Mouse (Mus musculus): Measurements from ENCODE around the gene Mitf. TPM values are rescaled to one million over a fixed set of nuclear protein-coding genes. Genes with fewer than 3 reads are reported as not detected.

Gene Mitf
- polyA plus RNA-seq, 1 experiment from 2014 or later: 21.7 TPM

DNA sequence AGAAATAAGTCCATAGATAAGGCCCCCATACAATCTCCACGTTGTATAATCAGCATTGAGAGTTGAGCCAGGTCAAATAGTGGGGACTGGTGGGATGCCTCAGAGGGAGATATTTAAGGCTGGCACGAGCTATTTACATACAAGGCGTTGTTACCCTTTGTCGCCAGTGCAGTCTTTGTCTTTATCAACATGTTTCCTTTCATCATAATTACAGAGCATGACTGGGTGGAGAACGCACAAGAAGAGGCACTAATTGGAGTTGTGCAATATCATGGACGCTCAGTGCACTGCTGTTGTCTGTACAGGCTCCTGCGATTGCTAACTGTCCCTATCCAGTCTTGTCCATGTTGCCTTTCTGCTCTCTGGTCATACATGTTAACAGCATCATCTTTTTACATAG is 15.0 kb downstream of the Mitf start:
- Histone ChIP-seq H3K9me3 (replicated peaks) (no peaks in the 10 kb centered on the region), H3K9ac (no peak overlapping the region), H3K36me3 (no peaks in the 10 kb centered on the region), H3K4me1 (replicated peaks) (peaks cover 1% of the 10 kb centered on the region; the same call in 1 of the 2 replicates), H3K27ac (no peak overlapping the region), H3K27me3 (no peaks in the 10 kb centered on the region), H3K4me2 (no peak overlapping the region), H3K4me3 (no peak overlapping the region)
- 78% methylated on average over 7 of the region's 7 CpGs for WGBS
- no peak for ATAC-seq (replicated peaks; ENCODE audit: insufficient number of reproducible peaks, insufficient read depth, low FRiP score, low read depth)

DNA sequence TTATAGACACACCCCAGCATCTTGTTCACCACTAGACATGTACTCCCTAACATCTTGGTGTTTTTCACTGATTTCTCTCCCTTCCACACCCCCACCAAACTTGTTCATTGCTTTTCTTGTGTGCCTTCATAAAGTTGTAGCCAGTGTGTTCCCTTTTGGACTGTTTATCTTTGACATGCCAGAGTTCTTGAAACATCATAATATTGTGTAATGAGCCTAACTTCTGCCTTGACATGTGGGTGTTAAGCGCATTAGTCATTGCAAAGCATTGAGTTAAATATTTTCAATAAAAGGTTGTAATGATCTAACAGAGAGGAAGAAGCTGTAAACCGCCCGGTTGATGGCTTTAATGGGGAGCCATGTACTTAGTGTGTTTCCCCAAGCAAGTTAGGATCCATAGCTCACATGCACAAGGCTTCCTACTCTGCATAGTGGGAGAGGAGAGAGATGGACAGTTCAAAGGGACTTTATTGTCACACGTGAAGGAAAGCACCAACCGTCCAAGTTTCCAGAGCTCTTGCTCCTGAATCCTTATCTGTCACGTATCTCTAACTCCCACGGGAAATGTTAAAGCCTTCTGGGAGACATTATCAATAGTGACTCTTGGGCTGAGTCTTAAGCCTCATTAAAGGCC is 19.9 kb downstream of the Mitf start:
- no peak for ATAC-seq (replicated peaks; ENCODE audit: insufficient number of reproducible peaks, insufficient read depth, low FRiP score, low read depth)
- H3K27me3 ChIP-seq: no peaks in the 10 kb centered on the region
- no peak overlapping the region for H3K27ac ChIP-seq
- H3K4me1 ChIP-seq (replicated peaks): peaks cover 14% of the 10 kb centered on the region
- no peaks in the 10 kb centered on the region for H3K36me3 ChIP-seq
- WGBS: 73% methylated on average over 7 of the region's 7 CpGs
- H3K4me2 ChIP-seq: no peak overlapping the region
- H3K4me3 ChIP-seq: no peak overlapping the region
- no peaks in the 10 kb centered on the region for H3K9me3 ChIP-seq (replicated peaks)
- no peak overlapping the region for H3K9ac ChIP-seq

DNA sequence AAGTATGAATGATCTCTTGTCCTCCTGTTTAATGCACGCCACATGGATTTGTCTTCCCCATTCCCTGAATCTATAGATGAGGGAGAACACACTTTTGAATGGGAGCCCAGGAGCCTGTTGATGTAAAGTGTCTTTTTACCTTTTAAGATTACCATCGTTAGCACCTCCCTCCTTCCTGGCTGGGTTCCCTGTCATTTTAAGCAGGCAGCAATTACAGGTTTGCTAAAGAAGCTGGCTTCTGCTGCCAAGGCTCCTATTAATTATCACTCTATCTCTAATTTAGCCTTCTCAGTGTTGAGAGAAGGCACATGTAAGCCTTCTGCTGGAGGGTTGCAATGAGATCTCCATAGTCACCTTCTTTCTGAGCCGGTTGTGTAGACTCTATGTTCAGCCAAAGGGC is 21.2 kb downstream of the Mitf start:
- Histone ChIP-seq H3K27ac (no peak overlapping the region; the same call in 1 of the 2 replicates), H3K27me3 (no peaks in the 10 kb centered on the region), H3K9ac (no peak overlapping the region), H3K36me3 (no peaks in the 10 kb centered on the region), H3K4me3 (no peak overlapping the region), H3K9me3 (replicated peaks) (no peaks in the 10 kb centered on the region), H3K4me2 (no peak overlapping the region), H3K4me1 (replicated peaks) (peaks cover 14% of the 10 kb centered on the region)
- ATAC-seq (replicated peaks; ENCODE audit: insufficient number of reproducible peaks, insufficient read depth, low FRiP score, low read depth): no peak
- 70% methylated on average over 3 of the region's 3 CpGs for WGBS

DNA sequence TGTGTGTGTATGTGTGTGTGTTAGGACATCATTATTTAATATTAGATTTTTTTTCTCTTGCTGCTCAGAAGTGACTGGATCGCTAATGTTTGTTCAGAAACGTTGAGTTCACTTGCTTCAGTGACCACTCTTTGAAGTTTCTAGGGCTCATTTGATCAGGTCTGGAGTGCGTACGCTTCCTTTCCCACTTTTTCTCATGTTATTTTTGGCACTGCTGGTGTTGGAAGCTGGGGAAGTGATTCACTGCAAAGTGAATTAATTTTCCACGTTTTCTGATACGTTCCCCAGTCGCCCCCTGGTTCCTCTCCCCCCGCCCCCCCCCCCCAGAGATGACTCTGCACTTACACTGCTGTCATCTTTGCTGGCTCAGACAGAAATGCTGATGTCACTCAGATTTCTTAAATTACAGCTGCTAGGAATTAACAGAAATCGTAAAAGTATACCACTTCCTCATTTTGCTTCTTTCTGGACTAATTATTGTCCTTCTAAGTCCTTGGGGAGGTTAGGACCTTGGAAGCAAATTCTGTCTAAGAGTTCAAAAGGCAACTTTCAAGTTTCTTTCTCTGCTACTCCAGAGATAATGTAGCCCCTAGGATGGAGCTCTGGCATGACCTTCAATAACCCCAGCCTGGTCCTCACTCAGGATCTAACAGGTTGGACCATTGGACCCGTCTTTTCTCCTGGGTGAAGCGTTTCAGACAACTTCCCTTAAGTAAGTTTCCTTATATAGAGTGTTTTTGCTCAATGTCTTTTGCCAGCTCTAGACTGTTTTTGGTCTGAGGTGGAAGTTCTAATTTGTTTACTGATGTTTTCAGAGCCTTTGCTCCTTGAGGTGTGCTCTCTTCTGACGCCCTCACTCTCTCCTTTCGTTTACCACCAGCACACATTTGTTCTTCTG is 22.2 kb downstream of the Mitf start:
- ATAC-seq (replicated peaks; ENCODE audit: insufficient number of reproducible peaks, insufficient read depth, low FRiP score, low read depth): no peak

DNA sequence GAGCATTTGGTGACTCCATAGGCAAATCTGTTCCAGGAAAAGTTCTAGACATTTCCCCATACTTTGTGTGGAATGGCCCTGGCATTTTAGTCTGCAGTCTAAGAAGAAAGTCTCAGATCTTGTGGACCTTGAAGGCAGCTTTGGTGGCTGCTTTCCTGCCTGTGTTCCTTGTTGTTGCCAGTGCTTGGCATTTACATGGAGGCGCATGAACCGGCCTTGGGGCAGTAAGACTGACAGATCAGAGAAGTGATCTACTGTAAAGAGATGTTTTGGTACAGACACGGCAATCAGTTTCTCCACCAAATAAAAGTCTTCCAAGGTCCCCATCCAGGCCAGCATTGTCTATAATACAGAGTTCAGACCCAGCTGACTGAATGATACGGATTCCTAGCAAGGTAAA is 25.6 kb downstream of the Mitf start:
- Histone ChIP-seq H3K36me3 (no peaks in the 10 kb centered on the region), H3K4me2 (no peak overlapping the region), H3K27me3 (no peaks in the 10 kb centered on the region), H3K9ac (no peak overlapping the region), H3K4me1 (replicated peaks) (peaks cover 25% of the 10 kb centered on the region), H3K4me3 (no peak overlapping the region), H3K27ac (no peak overlapping the region), H3K9me3 (replicated peaks) (no peaks in the 10 kb centered on the region)
- 93% methylated on average over 4 of the region's 4 CpGs for WGBS
- no peak for ATAC-seq (replicated peaks; ENCODE audit: insufficient number of reproducible peaks, insufficient read depth, low FRiP score, low read depth)

More for the DNA sequence above, 22.2 kb downstream of the Mitf start:
- H3K4me1 ChIP-seq (replicated peaks): peaks cover 14% of the 10 kb centered on the region
- no peaks in the 10 kb centered on the region for H3K36me3 ChIP-seq
- H3K9me3 ChIP-seq (replicated peaks): no peaks in the 10 kb centered on the region
- H3K27ac ChIP-seq: no peak overlapping the region
- 46% methylated on average over 12 of the region's 13 CpGs for WGBS
- H3K4me2 ChIP-seq: no peak overlapping the region
- H3K4me3 ChIP-seq: no peak overlapping the region
- no peaks in the 10 kb centered on the region for H3K27me3 ChIP-seq
- no peak overlapping the region for H3K9ac ChIP-seq

DNA sequence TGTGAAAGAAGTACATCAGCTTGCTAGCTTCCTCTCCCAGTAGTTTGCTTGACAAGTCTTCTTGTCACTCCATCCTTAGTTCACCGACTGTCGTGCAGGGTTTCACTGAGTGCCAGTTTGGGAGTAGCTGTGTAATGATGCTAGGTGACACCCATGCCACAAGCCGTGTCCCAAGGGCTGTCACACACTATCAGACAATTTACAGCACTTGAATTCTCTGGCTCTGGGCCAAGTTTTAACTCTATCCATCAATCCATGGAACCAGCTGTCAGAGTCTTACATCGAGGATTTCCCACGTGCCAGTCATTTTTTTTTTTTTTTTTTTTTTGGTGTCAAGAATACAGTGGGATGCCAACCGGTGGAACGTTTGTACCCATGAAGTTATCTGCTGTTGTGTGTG is 29.3 kb downstream of the Mitf start:
- 38% methylated on average over 7 of the region's 7 CpGs for WGBS
- no peaks in the 10 kb centered on the region for H3K9me3 ChIP-seq (replicated peaks)
- no peak overlapping the region for H3K9ac ChIP-seq
- no peak overlapping the region for H3K4me3 ChIP-seq
- no peaks in the 10 kb centered on the region for H3K36me3 ChIP-seq
- no peak for ATAC-seq (replicated peaks; ENCODE audit: insufficient number of reproducible peaks, insufficient read depth, low FRiP score, low read depth)
- no peak overlapping the region for H3K4me2 ChIP-seq
- H3K27ac ChIP-seq: no peak overlapping the region
- no peaks in the 10 kb centered on the region for H3K27me3 ChIP-seq
- peaks cover 11% of the 10 kb centered on the region for H3K4me1 ChIP-seq (replicated peaks)

DNA sequence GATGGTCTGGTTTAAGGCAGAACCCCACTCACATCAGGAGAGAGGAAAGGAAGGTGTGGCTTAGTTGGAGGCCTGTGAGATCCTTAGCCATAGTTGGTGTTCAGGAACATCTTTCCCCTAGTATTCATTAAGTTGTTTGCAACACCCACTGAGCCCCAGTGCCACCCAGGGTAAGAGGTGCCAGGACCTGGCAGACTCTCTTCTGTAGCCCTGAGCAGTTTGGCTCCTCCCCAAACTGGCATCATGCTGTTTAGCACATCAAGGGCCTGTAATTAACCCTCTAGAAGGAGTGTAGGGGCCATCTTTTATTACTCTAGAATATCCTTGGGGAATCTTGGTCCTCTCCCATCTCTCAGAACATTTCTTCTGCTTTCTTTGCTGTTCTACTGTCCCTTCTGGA is 30.9 kb downstream of the Mitf start:
- Histone ChIP-seq H3K4me2 (no peak overlapping the region), H3K27me3 (no peaks in the 10 kb centered on the region), H3K36me3 (no peaks in the 10 kb centered on the region), H3K27ac (no peak overlapping the region), H3K9me3 (replicated peaks) (no peaks in the 10 kb centered on the region), H3K9ac (no peak overlapping the region), H3K4me3 (no peak overlapping the region), H3K4me1 (replicated peaks) (peaks cover 11% of the 10 kb centered on the region)
- ATAC-seq (replicated peaks; ENCODE audit: insufficient number of reproducible peaks, insufficient read depth, low FRiP score, low read depth): no peak

DNA sequence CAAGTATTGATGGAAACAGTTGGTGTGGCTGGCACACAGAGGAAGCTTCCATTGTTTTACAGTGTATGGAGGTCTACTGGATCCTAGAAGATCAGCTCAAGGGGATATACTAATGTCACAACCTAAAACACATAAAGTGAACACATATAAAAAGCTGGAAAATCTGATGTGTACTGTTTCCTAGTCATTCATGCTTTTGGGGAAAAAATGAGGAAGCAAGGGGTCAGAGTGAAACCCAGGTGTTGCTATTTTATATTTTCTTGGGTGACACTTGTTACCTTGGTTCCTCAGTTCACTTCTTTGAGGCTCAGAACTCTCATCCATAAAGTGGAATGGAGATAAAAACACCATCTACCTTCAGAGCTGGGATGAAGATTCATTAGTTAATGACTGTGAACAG is 32.7 kb downstream of the Mitf start:
- no peak overlapping the region for H3K9ac ChIP-seq
- no peaks in the 10 kb centered on the region for H3K9me3 ChIP-seq (replicated peaks)
- ATAC-seq (replicated peaks; ENCODE audit: insufficient number of reproducible peaks, insufficient read depth, low FRiP score, low read depth): no peak
- no peak overlapping the region for H3K4me3 ChIP-seq
- H3K27me3 ChIP-seq: no peaks in the 10 kb centered on the region
- H3K36me3 ChIP-seq: no peaks in the 10 kb centered on the region
- no peak overlapping the region for H3K27ac ChIP-seq
- peaks cover 11% of the 10 kb centered on the region for H3K4me1 ChIP-seq (replicated peaks)
- H3K4me2 ChIP-seq: no peak overlapping the region

DNA sequence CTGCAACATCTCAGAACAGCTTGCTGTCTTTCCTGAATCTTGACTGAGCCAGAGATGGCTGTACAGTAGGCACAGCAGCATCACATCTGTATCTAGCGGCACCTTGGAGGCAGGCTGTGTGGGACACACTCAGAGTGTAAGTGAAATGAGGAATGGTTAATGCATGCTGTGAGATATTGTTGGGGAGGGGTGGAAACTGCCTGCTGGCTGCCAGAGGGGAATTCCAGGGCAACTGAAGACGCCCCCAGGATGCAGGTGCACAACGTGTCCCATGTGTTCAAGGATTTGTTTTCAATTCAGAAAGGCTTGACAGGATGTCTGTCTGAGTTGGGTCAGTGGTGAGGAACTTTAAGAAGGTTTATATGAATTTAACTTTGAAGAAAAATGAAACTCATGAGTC is 37.3 kb downstream of the Mitf start:
- H3K4me2 ChIP-seq: no peak overlapping the region
- ATAC-seq (replicated peaks; ENCODE audit: insufficient number of reproducible peaks, insufficient read depth, low FRiP score, low read depth): no peak
- peaks cover 11% of the 10 kb centered on the region for H3K4me1 ChIP-seq (replicated peaks)
- no peak overlapping the region for H3K9ac ChIP-seq
- no peaks in the 10 kb centered on the region for H3K27me3 ChIP-seq
- WGBS: 63% methylated on average over 3 of the region's 3 CpGs
- no peak overlapping the region for H3K4me3 ChIP-seq
- no peak overlapping the region for H3K27ac ChIP-seq
- H3K9me3 ChIP-seq (replicated peaks): no peaks in the 10 kb centered on the region
- H3K36me3 ChIP-seq: no peaks in the 10 kb centered on the region

DNA sequence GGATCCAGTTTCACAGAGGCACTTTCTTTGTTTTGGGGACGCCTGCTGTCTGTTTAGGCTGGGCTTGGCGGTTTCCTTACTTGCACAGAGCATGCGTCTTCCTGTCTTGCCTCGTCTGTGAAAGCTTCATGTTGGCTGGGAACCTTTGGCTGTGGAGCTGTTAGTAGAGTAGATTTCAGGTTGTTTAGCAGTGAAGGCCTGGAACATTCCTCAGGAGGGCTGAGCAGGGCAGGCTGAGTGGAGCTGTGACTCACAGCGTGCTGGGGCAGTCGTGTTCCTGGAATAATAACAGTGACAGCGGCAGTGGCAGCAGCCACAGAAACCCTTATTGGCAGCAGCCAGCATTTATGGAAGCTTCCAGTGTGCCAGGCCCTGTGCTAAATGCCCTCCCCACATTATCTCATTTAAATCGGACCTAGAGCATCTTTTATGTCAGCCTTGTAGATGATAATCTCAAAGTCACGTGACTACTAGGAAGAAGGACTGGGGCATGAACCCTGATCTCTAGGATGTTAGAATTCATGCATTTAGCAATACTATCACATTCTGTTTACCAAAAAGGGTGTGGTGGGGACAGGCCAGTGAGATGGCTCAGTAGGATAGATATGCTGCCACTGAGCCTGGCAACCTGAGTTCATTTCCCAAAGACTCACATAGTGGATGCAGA is 41.5 kb downstream of the Mitf start:
- no peak overlapping the region for H3K4me3 ChIP-seq
- ATAC-seq (replicated peaks; ENCODE audit: insufficient number of reproducible peaks, insufficient read depth, low FRiP score, low read depth): peak; percentile 67; the same call in 1 of the 2 replicates
- 39% methylated on average over 9 of the region's 9 CpGs for WGBS
- H3K9ac ChIP-seq: no peak overlapping the region
- peak overlapping the region; percentile 65 for H3K27ac ChIP-seq
- H3K27me3 ChIP-seq: no peaks in the 10 kb centered on the region
- no peaks in the 10 kb centered on the region for H3K9me3 ChIP-seq (replicated peaks)
- H3K4me2 ChIP-seq: no peak overlapping the region
- H3K4me1 ChIP-seq (replicated peaks): peaks cover 19% of the 10 kb centered on the region
- H3K36me3 ChIP-seq: no peaks in the 10 kb centered on the region

DNA sequence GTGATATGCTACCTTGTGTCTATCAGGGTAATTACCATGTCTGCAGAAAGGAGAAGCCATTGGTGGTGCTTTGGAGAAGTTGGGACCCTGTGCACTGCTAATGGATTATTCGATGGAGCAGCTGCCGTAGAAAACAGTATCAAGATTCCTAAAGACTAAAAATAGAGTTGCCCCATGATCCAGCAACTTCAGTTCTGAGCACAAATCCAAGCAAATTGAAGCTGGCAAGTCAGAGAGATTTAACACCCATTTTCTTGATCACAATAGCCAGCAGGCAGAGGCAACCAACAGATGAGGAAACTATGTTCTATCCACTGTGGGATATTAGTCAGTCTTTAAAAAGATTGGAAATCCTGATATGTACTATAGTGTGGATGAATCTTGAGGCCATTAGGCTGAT is 47.4 kb downstream of the Mitf start:
- no peaks in the 10 kb centered on the region for H3K27me3 ChIP-seq
- ATAC-seq (replicated peaks; ENCODE audit: insufficient number of reproducible peaks, insufficient read depth, low FRiP score, low read depth): no peak

More for the DNA sequence above, 47.4 kb downstream of the Mitf start:
- Histone ChIP-seq H3K9ac (no peak overlapping the region), H3K4me2 (no peak overlapping the region), H3K36me3 (no peaks in the 10 kb centered on the region), H3K27ac (no peak overlapping the region), H3K4me1 (replicated peaks) (peaks cover 28% of the 10 kb centered on the region), H3K4me3 (no peak overlapping the region), H3K9me3 (replicated peaks) (no peaks in the 10 kb centered on the region)
- WGBS: 58% methylated on average over 2 of the region's 2 CpGs
